Mouse (Mus musculus) monocyte, adult 2 months (primary cell): ENCODE data around the gene Kit.

Experiments
- DNase-seq, 2 experiments: peaks; one replicate each; pipeline ENCODE4 v3.0.0; 2022; ENCODE audit warnings: low spot score in 2 of 2, low read depth in 1 of 2

The Kit gene

GRCm38 (mm10) chr5:75705421-75705820 lies 130.7 kb downstream of the Kit start:
- DNase-seq = no peak
